Mouse (Mus musculus): ENCODE data around the gene Thumpd2. TPM values are rescaled to one million over a fixed set of nuclear protein-coding genes. Genes with fewer than 3 reads are reported as not detected.

Gene Thumpd2
- total RNA-seq, 2 experiments from 2014 or later, result 4.4 to 5.4 TPM

GRCm38 (mm10) chr17:81035354-81035753, 29.5 kb downstream of the Thumpd2 start:
- DNase-seq (ENCODE audit: low spot score in 2 of 2), result no peak

- DNase-seq (ENCODE audit: low spot score in 2 of 2), result no peak
Observed at GRCm38 (mm10) chr17:81032957-81033356, 31.9 kb downstream of the Thumpd2 start.

- no peak for DNase-seq (ENCODE audit: low spot score in 2 of 2)
Observed at GRCm38 (mm10) chr17:81031830-81032442, 32.9 kb downstream of the Thumpd2 start.

GRCm38 (mm10) chr17:81027331-81027730, 37.6 kb downstream of the Thumpd2 start:
- DNase-seq (ENCODE audit: low spot score in 2 of 2), result no peak

GRCm38 (mm10) chr17:81017132-81017531, 47.8 kb downstream of the Thumpd2 start:
- no peak for DNase-seq (ENCODE audit: low spot score in 2 of 2)

GRCm38 (mm10) chr17:81015814-81016447, 49.0 kb downstream of the Thumpd2 start:
- peak; percentile 18 to 21 for DNase-seq (ENCODE audit: low spot score in 2 of 2)

- DNase-seq (ENCODE audit: low spot score in 2 of 2), result no peak
Observed at GRCm38 (mm10) chr17:81010844-81011685, 53.8 kb downstream of the Thumpd2 start.

- DNase-seq (ENCODE audit: low spot score in 2 of 2), result no peak
Observed at GRCm38 (mm10) chr17:81010199-81010598, 54.7 kb downstream of the Thumpd2 start.

- no peak for DNase-seq (ENCODE audit: low spot score in 2 of 2)
Observed at GRCm38 (mm10) chr17:81009112-81009511, 55.8 kb downstream of the Thumpd2 start.

GRCm38 (mm10) chr17:81005292-81005691, 59.6 kb downstream of the Thumpd2 start:
- no peak for DNase-seq (ENCODE audit: low spot score in 2 of 2)

GRCm38 (mm10) chr17:81004454-81004853, 60.4 kb downstream of the Thumpd2 start:
- no peak for DNase-seq (ENCODE audit: low spot score in 2 of 2)

GRCm38 (mm10) chr17:81002130-81002529, 62.8 kb downstream of the Thumpd2 start:
- no peak for DNase-seq (ENCODE audit: low spot score in 2 of 2)

- DNase-seq (ENCODE audit: low spot score in 2 of 2), result no peak
Observed at GRCm38 (mm10) chr17:81001647-81002046, 63.2 kb downstream of the Thumpd2 start.

- no peak for DNase-seq (ENCODE audit: low spot score in 2 of 2)
Observed at GRCm38 (mm10) chr17:81001010-81001409, 63.9 kb downstream of the Thumpd2 start.

GRCm38 (mm10) chr17:80998958-80999357, 65.9 kb downstream of the Thumpd2 start:
- no peak for DNase-seq (ENCODE audit: low spot score in 2 of 2)

GRCm38 (mm10) chr17:80997226-80997625, 67.7 kb downstream of the Thumpd2 start:
- DNase-seq (ENCODE audit: low spot score in 2 of 2), result no peak

GRCm38 (mm10) chr17:80991535-80992127, 73.3 kb downstream of the Thumpd2 start:
- no peak for DNase-seq (ENCODE audit: low spot score in 2 of 2)

GRCm38 (mm10) chr17:80982976-80983375, 81.9 kb downstream of the Thumpd2 start:
- DNase-seq (ENCODE audit: low spot score in 2 of 2), result no peak

- DNase-seq (ENCODE audit: low spot score in 2 of 2), result peak; percentile 72 to 77
Observed at GRCm38 (mm10) chr17:80982412-80982787, 82.5 kb downstream of the Thumpd2 start.

- no peak for DNase-seq (ENCODE audit: low spot score in 2 of 2)
Observed at GRCm38 (mm10) chr17:80981721-80982411, 83.0 kb downstream of the Thumpd2 start.

- DNase-seq (ENCODE audit: low spot score in 2 of 2), result no peak
Observed at GRCm38 (mm10) chr17:80980096-80980495, 84.8 kb downstream of the Thumpd2 start.
